In the genomic region with DNA sequence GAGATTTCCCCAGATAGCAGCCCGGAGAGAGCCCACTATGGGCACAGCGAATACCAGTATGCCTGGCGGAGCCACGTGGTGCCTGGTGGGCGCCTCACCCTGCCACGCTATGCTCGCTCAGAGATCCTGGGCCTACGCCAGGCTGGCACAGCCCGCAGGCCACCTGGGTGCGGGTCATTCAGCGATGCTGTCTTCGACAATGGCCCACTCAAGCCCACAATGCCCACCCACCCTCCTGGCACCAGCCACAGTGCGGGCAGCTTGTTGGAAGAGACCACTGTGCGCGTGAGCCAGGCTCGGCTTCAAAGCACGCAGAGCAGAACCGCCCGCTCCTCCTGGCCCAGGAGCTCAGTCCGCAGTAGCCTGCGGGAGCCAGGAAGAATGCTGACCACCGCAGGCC, we compare ENCODE assay signal across 13 mouse cellular contexts. TPM values are rescaled to one million over a fixed set of nuclear protein-coding genes. Genes with fewer than 3 reads are reported as not detected.
DNase-seq lines count a peak whose midpoint lies in the region; ATAC-seq and TF ChIP-seq lines count a peak whose summit lies in the region.
"Had no signal": no experiment of that assay in that cellular context is flagged by ENCODE, and none has a peak within 500 bp of the region (broad histone marks: within the 10 kb centered on the region; RNA-seq: fewer than 3 reads in every experiment).

No protein-coding gene starts in this region.

- no peak for DNase-seq in heart, postnatal 36 days
- peak; percentile 47 to 63 for DNase-seq in layer of hippocampus, adult 18-20 months (ENCODE audit: low spot score in 2 of 2)
- no peak for DNase-seq in adrenal gland, adult 2 months
- no peak for DNase-seq in urinary bladder, postnatal 4 days (ENCODE audit: low spot score in 2 of 2)
- DNase-seq in kidney, postnatal 14 days, result no peak
- DNase-seq: adrenal gland, postnatal 36 days; gastrocnemius, postnatal 10 days; kidney, adult 2 months had no signal

- no peaks in the 10 kb centered on the region for H3K27me3 ChIP-seq in heart, embryonic 12.5 days (replicated peaks)
- H3K27me3 ChIP-seq in ES-Bruce4 (ENCODE audit: control insufficient read depth, insufficient read depth, low read length, poor library complexity, severe bottlenecking), result no peaks in the 10 kb centered on the region

- no peaks in the 10 kb centered on the region for H3K9me3 ChIP-seq in heart, embryonic 12.5 days (replicated peaks)
- H3K9me3 ChIP-seq in ES-Bruce4 (replicated peaks; ENCODE audit: control insufficient read depth, insufficient read depth, low read length, poor library complexity, severe bottlenecking), result no peaks in the 10 kb centered on the region

- no peak for TF ChIP-seq EP300 in ES-Bruce4 (IDR thresholded peaks at IDR 0.05; ENCODE audit: insufficient read depth, low read depth, low read length)

- no peak overlapping the region for H3K4me2 ChIP-seq in heart, embryonic 12.5 days
- H3K4me2 ChIP-seq: liver, embryonic 11.5 days; midbrain, embryonic 11.5 days had no signal

- H3K4me1 ChIP-seq in heart, embryonic 12.5 days (replicated peaks), result peaks cover 56% of the 10 kb centered on the region
- H3K4me1 ChIP-seq in ES-Bruce4 (ENCODE audit: control insufficient read depth, insufficient read depth, low read length), result peaks cover 3% of the 10 kb centered on the region
- no peaks in the 10 kb centered on the region for H3K4me1 ChIP-seq in brown adipose tissue, adult 24 weeks (ENCODE audit: control insufficient read depth, insufficient read depth, insufficient read length, low read length)

- WGBS in heart, embryonic 12.5 days, result 91% methylated on average over 22 of the region's 22 CpGs

- H3K36me3 ChIP-seq in heart, embryonic 12.5 days, result peaks cover 33% of the 10 kb centered on the region
- peaks cover 6% of the 10 kb centered on the region; the same call in 1 of the 2 replicates for H3K36me3 ChIP-seq in ES-Bruce4 (ENCODE audit: control insufficient read depth, insufficient read depth, low read length, poor library complexity, severe bottlenecking)

- ATAC-seq in heart, embryonic 12.5 days (ENCODE audit: insufficient number of reproducible peaks, low FRiP score), result no peak

- H3K9ac ChIP-seq in heart, embryonic 12.5 days, result no peak overlapping the region
- H3K9ac ChIP-seq in ES-Bruce4 (ENCODE audit: low read depth, poor library complexity, severe bottlenecking), result peak overlapping the region; percentile 31

- peak overlapping the region; percentile 53; the same call in 1 of the 2 replicates for H3K27ac ChIP-seq in heart, embryonic 12.5 days (ENCODE audit: poor library complexity, severe bottlenecking)
- no peak overlapping the region for H3K27ac ChIP-seq in ES-Bruce4 (ENCODE audit: insufficient read depth, low read length)
- peak overlapping the region; percentile 24; the same call in 1 of the 2 replicates for H3K27ac ChIP-seq in brown adipose tissue, adult 24 weeks (replicated peaks; ENCODE audit: low read depth, low read length)

- TF ChIP-seq CTCF in ES-Bruce4 (IDR thresholded peaks at IDR 0.05; ENCODE audit: low read depth, low read length), result no peak

- TF ChIP-seq POLR2A in ES-Bruce4 (IDR thresholded peaks at IDR 0.05; ENCODE audit: insufficient read depth, low read length), result no peak

- H3K4me3 ChIP-seq in heart, embryonic 12.5 days, result no peak overlapping the region
- peak overlapping the region; percentile 20 for H3K4me3 ChIP-seq in ES-Bruce4 (ENCODE audit: low read depth, low read length)
- no peak overlapping the region for H3K4me3 ChIP-seq in brown adipose tissue, adult 24 weeks (ENCODE audit: insufficient read depth, low read depth, low read length)

- intact Hi-C loops in heart, postnatal 36 days (cut with DNase I), result no loop called here

RNA-seq across cellular contexts. Expression of a gene that starts 12.7 kb away (rescaled TPM):
- 131 and 133 TPM in 2 replicates for polyA plus RNA-seq in heart, embryonic 12.5 days (2016; fragmentation: Nextera tagmentation; extraction: Ambion mirVana)
- total RNA-seq in heart, postnatal 36 days (2021), result 100 to 1,000 TPM; 163 to 168 TPM
- 55.2 and 61.1 TPM in 2 replicates for polyA plus RNA-seq in ES-Bruce4 (2011; ENCODE audit: insufficient read depth, insufficient read length, low read depth, missing spikeins)
- polyA plus RNA-seq in brown adipose tissue, adult 24 weeks (2012; ENCODE audit: insufficient read depth, insufficient read length, missing spikeins), result 10.1 and 15.1 TPM in 2 replicates
- 10 to 100 TPM; 48.1 to 54.2 TPM for total RNA-seq in layer of hippocampus, adult 18-20 months (2021)
- total RNA-seq in adrenal gland, adult 2 months (2021), result 1 to 10 TPM; 3.0 to 4.1 TPM
- 3.6 and 5.7 TPM in 2 replicates for polyA plus RNA-seq in adrenal gland, adult 2 months (2012; rRNA removed)

Comparison
In these comparisons a context has a peak if more than half of its experiments do, and no peak if none do; other contexts are left out.
1. DNase-seq: peak in layer of hippocampus, adult 18-20 months (2 of 2); none in heart, postnatal 36 days (0 of 2), adrenal gland, adult 2 months (single experiment), urinary bladder, postnatal 4 days (0 of 2) and kidney, postnatal 14 days (single experiment).